Mouse (Mus musculus) spleen, embryonic (tissue): ENCODE results near the gene Zfp384.

Experiments used
- CTCF ChIA-PET: fragments of 350-600 bp; sonication (Branson Sonifier 250); formaldehyde crosslinking; loops from one replicate; lab custom pipeline; 2022; lab: Charles Lee

Zfp384 gene

DNA sequence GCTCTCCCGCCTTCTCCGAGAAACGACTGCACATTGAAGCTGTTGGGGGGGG lies at the start of gene Zfp384:
TSS of gene Zfp384 (plus strand) at position 17 of the 52 bp plus-strand sequence.
- CTCF ChIA-PET = interaction anchor here (0.6 to 0.7 kb wide), 2 partner anchors 12 to 77 kb away, joined by 3 read pairs; partner anchors contain the start of gene Pianp

DNA sequence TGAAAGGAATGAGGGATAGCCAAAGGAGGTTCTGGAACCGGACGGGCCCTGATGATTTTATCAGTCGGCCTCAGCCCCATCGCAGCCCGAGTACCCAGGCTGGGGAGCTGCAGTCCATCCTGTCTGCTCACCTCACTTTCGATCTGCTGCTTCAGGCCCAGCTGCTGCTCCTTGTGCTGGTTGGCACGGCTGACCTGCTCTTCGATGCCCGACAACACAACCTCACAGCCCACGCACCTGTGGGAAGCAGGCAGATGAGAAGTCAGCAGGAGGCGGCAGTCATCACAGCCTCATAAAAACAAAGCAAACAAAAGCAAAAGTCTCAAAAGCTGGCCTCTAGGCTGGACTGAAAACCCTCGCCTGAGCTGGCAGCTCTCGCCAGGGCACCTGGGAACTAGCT lies 49.0 kb upstream of the Zfp384 start:
- CTCF ChIA-PET = interaction anchor here (0.6 kb wide), 1 partner anchor 44 kb away, joined by 36 read pairs; no protein-coding TSS in a partner anchor

DNA sequence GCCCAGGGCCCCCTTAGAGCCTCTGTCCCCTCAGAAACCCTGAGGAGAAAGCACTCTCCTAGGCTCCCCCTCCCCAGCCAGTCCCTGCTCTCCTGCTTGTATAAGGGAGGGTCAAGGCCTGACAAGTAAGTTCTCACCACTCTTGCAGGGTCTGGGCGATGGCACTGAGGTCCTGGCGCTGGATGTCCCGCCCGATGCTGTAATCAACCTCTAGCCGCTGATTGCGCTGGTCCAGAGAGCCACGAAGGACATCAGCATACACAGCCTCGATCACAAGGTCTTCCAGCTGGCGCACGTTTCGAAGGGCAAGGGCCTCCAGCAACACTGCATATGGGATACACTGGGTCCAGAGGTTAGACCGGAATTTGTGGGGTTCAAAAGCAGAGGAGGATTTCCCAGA lies 47.9 kb upstream of the Zfp384 start:
- CTCF ChIA-PET = no interaction called here

DNA sequence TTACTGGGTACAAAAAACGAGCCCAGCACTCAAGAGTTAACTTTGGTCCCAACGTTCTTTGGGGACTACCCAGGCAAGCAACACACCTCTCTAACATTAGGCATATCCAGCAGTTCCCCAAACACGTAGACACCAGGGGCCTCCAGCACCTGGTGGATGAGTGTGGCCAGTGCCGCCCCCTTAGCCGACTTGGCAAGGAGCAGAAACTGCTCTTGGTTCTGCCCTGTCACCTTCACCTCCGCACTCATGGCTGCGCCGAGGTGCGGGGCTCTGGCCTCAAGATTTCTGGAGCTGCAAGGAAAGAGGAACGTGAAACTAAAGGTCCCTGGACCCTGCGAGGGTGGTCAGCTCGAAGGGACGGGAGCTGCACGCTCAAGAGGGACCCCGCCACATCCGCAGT lies 44.3 kb upstream of the Zfp384 start:
- CTCF ChIA-PET = interaction anchor here (0.7 to 1.2 kb wide), 2 partner anchors 33 to 45 kb away, joined by 7 to 8 read pairs; partner anchors contain the start of gene Mlf2

DNA sequence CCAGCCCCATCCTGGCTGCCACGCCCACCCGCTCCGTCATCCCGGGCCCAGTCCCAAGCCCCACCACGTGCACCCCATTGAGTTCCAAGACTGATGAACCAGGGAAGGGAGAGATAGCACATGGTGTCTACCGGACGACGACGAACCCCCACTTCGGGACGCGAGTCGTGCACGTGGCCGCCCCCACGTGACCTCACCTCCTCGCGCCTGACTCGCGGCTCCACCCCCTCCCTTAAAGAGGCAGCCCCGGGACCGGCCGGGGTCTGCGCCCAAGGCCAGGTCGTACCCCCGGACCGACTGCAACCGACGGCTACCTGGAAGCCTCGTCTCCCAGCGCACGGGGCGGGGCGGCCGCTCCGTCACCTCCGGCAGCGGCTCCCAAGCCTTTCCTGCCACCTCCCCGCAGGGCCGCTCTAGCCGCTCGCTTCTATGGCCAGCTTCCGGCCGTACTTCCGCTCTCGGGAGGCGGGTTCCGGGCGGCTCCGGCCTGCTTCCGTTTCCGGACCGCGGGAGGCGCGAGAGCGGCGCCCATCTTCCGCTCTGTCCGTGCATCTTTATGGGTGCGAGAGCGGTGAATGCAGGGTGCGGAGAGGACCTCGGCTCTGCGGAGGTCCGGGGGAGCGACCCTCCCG lies 43.7 kb upstream of the Zfp384 start, which contains the start of gene Cops7a:
TSS of gene Cops7a (minus strand) at position 451 of the 632 bp plus-strand sequence.
- CTCF ChIA-PET = interaction anchor here (1.2 kb wide), 1 partner anchor 34 kb away, joined by 8 read pairs; the partner anchor contains the start of gene Mlf2

DNA sequence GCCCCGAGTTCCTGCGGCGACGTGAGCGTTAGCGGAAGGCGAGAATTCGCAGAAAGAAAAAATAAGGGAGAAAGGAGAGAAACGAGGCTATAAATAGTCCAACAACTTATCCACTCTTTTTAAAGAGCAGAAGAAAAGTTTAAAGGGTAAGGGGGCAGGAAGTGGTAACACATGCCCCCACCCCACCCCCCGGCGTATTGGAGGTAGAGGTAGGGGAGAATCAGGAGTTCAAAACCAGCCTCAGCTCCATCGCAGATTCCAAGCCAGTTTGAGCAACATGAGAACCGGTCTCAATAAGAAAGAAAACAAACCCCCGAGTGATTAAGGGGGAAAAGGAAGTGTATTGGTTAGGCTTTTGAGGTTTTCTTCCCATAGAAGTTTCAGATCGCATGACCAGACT lies 43.2 kb upstream of the Zfp384 start:
- CTCF ChIA-PET = interaction anchor here (1.2 kb wide), 1 partner anchor 34 kb away, joined by 8 read pairs; the partner anchor contains the start of gene Mlf2

DNA sequence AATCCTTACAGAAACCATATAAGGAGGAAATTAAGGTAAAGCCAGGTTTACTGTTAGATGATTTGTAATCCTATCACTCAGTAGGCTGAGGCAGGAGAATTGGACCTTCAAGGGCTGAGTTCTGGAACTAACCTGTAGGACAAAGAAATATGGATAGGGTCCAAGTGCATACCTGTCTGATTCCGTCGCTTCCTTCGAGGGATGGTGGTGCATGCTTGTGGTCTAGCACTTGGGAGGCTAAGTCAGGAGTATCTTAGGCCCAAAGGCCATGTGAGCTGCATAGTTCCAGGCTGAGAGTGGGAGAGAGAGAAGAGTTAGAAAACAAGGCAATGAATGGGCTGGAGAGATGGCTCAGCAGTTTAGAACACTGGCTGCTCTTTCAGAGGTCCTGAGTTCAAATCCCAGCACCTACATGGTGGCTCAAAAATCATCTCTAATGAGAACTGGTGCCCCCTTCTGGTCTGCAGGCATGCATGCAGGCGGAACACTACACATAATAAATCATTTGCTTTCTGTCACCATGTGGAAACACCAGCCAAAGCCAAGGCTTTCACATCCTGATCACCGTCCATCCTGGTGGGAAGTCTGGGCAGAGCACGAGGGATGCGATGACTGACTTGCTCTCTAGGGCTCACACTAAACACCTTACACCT lies 42.4 kb upstream of the Zfp384 start:
- CTCF ChIA-PET = no interaction called here

DNA sequence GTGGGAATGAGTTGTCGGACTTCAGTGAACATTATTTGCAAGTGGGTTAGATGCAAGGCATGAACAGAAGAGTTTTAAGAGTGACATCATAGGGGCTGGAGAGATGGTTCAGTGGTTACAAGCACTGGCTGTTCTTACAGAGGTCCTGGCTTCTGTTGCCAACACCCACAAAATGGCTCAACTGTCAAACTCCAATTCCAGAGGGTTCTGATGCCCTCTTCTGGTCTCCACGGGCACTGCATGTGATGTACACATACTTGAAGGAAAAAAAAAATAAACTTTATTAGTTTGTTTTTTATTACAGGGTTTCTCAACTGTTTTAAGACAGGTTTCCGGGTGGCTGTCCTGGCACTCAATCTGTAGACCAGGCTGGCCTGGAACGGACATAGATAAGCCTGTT lies 41.2 kb upstream of the Zfp384 start:
- CTCF ChIA-PET = interaction anchor here (0.6 kb wide), 1 partner anchor 38 kb away, joined by 7 read pairs; no protein-coding TSS in a partner anchor

DNA sequence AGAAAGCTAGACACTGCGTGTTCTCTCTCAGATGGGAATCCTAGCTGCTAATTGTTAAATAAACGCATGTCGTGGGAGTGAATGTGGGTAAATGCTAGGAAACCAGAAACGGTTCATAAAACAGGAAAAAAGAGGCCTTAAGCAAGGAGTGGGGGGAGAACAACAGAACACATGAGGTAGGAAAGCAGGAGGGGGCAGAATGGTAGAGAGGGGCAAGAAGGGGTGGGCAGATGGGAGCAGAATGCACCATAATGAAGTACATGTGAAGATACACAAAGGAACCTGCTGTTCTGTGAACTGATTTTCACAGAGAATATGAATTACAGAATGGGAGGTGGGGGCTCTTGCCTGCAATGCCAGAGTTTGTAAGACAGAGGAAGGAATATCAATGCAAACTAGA lies 16.7 kb upstream of the Zfp384 start:
- CTCF ChIA-PET = interaction anchor here (0.7 kb wide), 1 partner anchor 18 kb away, joined by 5 read pairs; no protein-coding TSS in a partner anchor

DNA sequence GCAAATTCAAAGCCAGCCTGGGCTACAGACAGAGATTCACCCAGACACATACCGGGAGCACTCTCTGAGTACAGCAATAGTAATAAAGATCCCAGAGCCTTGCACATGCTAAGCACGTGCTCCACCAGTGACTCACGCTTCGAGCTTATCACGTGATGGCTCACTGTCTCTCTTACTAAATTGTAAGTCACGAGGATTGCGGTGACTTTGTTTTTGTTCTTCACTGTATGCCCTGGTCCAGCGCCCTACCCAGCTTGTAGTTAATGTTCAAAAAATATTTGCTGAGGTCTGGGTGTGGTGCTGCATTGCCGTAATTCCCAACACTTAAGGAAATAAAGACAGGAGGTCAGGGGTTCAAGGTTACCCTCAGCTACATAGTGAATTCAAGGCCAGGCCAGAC lies 15.6 kb upstream of the Zfp384 start:
- CTCF ChIA-PET = no interaction called here

DNA sequence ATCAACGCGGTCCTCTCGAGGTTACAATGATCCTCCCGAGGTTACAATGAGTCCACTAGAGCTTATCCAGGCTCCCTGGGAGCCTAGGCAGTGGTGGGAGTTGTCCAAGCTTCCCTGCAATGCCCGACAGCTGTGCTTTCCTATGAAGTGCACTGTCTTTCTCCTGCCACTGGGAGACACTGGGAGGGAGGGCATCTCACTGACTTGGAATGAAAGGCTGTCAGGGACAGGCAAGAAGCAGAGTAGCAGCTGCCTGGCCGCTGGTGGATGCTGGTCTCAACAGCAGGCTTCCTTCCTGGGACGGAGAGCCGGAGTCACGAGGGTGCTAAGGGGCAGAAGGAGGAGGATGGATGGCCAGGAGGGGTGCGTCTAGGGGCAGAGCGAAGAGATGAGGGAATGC lies 15.1 kb upstream of the Zfp384 start:
- CTCF ChIA-PET = interaction anchor here (0.7 kb wide), 1 partner anchor 18 kb away, joined by 3 read pairs; no protein-coding TSS in a partner anchor

DNA sequence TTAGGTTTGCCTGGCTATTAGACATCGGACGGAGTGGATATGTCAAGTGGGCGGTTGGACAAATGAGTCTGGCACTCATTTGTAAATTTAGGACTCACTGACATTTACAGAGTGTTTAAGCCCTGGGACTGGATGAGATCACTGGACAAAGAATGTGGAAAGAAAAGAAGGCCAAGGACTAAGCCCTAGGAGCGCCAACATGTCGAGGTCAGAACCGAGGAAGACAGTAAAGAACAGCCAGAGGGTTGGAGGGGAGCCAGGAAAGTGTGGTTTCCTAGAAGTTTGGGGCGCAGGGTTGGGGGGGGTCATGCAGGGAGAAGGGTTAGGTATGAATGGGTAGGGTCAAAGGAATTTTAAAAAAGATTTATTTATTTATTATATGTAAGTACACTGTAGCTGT lies 13.7 kb upstream of the Zfp384 start:
- CTCF ChIA-PET = no interaction called here

DNA sequence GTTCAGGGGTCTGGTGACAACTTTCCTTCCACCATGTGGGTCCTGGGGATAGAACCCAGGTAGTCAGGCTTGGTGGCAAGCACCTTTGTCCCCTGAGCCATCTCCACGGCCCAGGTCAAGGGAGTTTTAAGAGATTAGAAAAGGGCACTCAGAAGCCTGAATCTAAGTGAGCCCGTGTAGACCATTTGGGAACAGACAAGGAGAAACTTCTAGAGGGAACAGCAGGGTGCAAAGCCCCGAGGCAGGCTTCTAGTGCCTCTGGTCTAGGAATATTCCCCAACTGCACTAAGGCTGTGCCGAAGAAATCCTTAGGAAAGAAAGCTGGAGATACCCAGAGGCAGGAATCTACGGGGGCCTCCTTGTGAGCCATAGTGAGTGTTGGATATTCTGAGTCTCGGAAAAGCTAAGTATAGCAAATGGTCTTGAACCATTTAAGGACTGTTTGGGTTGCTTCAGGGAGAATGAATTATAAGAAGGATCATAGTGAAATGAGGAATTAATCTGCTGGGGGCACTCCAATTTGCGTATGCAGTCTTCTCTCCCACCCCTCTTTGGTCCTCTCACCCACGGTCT lies 13.0 kb upstream of the Zfp384 start:
- CTCF ChIA-PET = interaction anchor here (0.8 kb wide), 1 partner anchor 43 kb away, joined by 3 read pairs; no protein-coding TSS in a partner anchor

DNA sequence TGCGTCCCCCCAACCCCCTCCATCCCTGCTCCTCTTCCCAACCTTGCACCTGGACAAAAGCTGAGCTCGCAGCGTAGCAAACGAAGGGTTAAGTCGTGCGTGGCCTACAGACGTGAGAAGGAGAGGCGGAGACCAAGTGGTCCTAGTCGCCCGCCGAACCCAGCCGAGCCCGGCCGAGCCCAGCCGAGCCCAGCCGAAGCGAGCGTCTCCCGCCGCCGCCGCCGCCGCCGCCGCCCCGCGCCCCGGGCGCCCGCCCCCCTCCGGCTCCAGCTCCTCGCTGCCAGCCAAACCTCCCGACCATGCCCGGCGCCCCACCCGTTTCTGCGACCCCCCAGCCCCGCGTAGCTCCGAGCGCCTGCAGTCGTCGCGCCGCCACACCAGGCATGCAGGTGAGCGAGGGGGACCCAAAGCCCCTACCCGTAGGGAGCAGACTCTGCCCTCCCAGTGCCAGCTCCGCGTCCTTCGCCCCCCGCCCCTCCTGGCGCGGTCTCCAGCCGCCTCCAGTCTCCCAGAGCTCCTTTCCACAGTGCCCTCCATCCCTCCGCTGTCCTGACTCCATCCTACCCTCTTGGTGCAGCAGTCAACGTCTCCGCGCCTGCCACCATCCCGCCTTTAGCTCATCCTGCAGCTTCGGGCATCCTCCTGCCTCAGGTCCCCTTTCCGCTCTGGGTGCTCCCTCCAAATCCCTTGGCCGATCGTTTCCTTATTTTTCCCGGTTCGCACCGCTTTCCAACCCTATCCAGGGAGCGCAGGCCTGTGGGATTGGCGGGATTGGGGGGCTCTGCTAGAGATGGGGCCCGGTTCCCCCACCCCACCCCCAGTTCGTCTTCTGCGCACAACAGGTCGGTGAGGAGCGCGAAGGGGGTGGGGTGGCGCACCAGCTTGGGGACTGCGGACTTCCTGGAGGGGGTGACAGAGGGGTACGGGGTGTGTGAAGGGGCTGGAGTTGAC lies 12.1 kb upstream of the Zfp384 start, which contains the start of gene Pianp:
TSS of gene Pianp (plus strand) at position 144 of the 951 bp plus-strand sequence.
- CTCF ChIA-PET = interaction anchor here (0.5 to 1.0 kb wide), 5 partner anchors 11 to 146 kb away, joined by 3 to 11 read pairs (median 3); partner anchors contain the start of gene Zfp384

DNA sequence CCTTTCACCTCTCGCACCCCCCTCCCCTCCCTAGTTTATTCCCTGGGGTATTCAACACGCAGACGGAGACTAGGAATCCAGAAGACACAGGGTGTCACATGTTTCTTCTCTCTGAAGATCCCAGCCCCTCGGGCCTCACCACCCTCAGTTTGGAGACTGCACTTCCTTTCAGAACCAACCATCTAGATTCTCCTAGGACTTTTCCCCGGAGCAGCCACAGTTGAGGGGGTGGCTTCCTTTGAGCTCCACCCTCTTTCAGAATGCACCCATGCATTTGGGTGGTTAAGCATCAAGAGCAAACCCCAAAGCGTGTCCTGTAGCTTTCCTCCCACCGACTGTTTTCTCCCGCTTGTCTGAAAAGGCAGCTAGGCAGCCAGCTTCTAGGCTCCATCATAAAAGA lies 10.9 kb upstream of the Zfp384 start:
- CTCF ChIA-PET = interaction anchor here (0.6 kb wide), 1 partner anchor 91 kb away, joined by 9 read pairs; no protein-coding TSS in a partner anchor

DNA sequence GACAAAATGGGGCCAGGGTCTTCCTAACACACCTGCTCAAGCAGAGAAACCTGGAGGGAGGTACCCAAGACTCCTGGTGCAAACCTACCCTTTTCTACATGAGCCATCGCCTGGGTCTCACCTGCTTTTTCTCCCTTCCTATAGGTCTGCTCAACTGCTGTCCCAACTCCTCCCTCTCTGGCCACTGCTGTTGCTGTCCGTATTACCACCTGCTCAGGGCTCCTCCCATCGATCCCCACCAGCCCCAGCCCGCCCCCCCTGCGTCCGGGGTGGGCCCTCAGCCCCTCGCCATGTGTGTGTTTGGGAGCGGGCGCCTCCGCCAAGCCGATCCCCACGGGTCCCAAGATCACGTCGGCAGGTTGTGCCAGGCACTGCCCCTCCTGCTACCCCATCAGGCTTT lies 9.9 kb upstream of the Zfp384 start:
- CTCF ChIA-PET = no interaction called here

DNA sequence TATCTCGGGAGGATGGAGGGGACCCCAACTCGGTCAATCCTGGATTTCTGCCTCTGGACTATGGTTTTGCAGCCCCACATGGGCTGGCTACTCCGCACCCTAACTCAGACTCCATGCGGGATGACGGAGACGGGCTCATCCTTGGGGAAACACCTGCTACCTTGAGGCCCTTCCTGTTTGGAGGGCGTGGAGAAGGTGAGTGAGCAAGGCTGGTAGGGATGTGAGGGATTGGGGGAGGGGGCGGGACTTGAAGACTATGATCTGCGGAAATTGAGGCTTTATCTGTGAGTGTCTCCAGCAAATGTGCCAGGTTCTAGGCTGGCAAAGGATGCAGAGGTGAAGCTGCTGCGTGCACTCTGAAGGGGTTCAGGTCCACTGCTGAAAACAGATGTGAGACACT lies 9.4 kb upstream of the Zfp384 start:
- CTCF ChIA-PET = no interaction called here

DNA sequence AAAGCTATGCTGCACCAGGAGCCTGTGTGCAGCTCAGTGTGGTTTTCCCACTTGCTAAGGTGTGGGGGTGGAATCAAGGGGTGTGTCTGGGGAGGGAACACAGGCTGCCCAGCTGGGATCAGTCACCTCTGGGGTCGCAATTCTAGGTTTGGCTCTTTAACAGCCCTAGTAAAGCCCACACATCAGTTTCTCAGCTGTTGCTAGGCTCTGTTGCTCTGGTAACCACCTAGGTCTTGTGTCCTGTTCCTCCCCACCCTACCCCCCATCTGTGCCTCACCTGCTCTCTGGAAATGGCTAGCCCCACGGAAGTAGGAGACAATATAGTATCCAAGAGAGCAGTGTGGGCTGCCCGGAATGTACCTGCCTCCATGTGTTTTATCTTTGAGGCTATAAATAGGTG lies 5.2 kb upstream of the Zfp384 start:
- CTCF ChIA-PET = interaction anchor here (0.6 kb wide), 1 partner anchor 31 kb away, joined by 5 read pairs; no protein-coding TSS in a partner anchor

DNA sequence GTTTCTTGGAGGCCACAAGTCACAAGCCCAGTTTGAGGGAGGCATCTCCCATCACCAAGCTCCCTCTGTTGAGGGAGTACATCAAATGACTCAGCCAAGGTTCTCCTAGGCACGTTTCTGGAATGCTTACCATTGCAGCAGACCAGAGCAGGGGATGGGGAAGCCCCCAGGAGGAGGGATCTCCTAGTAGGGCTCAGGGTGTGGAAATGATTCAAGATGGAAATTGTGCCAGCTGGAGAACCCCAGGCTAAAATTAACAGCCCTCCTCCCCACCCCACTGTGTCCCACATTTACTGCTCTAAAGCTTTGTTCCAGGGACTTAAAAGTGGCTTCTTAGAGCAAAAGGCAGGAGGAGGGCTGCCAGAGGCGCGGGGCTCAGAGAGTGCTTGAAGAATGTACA lies 3.9 kb upstream of the Zfp384 start:
- CTCF ChIA-PET = no interaction called here

DNA sequence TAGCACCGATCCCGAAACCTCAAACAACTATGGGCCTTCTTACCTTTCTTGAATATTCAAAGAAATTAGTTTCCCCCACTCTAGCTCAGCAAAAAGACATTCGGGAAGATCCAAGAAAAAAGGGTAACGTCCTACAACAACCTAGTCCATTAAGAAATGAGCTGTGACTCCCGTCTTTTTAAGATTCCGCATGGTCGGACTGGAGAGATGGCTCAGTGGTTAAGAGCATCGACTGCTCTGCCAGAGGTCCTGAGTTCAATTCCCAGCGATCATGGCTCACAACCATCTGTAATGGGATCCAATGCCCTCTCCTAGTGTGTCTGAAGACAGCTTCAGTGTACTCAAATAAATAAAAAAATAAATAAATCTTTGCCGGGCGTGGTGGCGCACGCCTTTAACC lies 885 bp upstream of the Zfp384 start:
- CTCF ChIA-PET = interaction anchor here (0.7 kb wide), 1 partner anchor 11 kb away, joined by 4 read pairs; the partner anchor contains the start of gene Pianp

DNA sequence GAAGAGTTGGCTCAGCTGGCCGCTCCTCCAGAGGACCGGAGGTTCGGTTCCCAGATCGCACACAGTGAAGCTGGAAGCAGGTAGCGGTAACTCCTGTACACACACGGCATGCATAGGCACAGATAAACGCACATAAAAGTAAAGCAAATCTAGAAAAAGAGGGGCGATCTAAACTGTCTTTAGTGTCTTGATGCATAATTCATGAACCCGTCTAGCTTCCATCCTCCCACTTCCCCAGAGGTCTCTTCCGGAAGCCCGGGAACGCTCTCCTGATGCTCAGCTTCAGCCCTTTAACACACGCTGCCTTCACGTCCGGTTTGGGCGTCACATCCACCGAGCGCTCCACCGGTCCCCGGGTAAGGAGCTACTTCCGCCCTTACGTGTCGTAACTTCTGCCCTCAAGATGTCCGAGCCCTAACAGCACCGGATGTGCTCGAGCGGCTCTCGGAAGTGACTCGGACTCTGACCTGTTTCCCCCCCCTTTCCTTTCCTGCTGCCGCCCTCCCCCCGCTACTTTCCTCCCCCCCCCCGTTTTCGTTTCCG lies 288 bp upstream of the Zfp384 start:
- CTCF ChIA-PET = interaction anchor here (0.6 to 0.7 kb wide), 2 partner anchors 12 to 77 kb away, joined by 3 read pairs; partner anchors contain the start of gene Pianp
